Mouse (Mus musculus): Measurements from ENCODE around the gene Il1rl2. TPM values are rescaled to one million over a fixed set of nuclear protein-coding genes. Genes with fewer than 3 reads are reported as not detected.
"Not testable (repeated sequence)": the region's sequence is repeated elsewhere in the genome, so short reads cannot be mapped to it uniquely, and the experiment has no call there.

Il1rl2 gene
- total RNA-seq (2015) = 4.0 and 6.2 TPM in 2 replicates
- 4.2 and 5.3 TPM in 2 replicates for total RNA-seq (2017)

DNA sequence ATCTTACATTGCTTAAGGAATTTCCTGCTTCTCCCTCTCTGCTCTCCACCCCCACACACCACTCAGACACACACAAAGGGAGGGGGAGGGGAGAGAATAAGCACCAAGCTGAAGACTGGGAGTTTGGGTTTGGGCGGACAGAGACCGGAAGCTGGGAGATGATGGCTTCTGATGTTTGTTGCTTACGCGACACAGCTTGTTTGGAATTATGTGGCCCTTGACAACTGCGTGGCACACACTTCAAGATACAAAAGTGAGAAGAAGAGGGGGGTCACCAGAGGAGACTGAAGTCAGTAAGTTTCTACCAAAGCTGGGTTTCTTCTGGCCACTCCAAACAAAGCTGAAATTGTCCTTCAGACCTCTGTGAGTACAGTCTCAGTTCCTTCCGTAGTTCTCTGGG, at the start of gene Il1rl2:
Gene Il1rl2, plus strand, starts transcription at position 154 of the 400 bp plus-strand sequence.
- peak; percentile 44; the same call in 1 of the 2 replicates for ATAC-seq (ENCODE audit: poor library complexity, severe bottlenecking)

DNA sequence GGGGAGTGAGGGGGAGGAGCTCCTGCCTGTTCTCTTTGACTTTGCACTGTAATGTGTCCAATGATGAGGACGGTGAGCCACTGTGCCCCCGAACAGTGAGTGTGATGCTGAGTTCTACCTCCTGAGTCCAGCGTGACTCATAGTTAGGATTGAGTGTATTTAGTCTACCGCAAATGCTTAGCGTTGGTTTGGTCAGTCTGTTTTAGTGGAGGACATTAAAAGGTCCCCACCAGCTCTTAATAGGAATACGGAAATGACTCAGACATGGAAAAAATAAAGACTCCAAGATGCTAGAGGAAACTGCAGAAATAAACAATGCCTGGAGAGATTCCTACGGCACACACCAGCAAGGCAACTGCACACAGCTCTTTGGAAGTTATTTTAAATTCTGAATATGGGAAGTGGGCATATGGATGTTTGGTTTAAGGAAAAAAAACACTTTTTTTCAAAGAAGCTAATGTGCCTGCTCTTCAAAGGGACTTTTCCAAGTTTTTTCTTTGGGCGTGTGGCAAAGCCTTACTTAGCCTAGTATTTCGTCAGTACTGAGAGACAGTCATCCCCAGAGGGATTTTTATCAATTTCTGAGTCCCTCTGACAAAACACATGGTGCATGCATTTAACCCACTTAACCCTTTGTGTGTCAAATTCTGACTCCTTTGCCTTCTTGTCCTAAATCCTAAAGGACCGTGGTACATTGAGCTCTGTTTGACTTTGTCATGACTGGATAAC, 49.0 kb upstream of the Il1rl2 start:
- no peak for ATAC-seq (ENCODE audit: poor library complexity, severe bottlenecking)

GRCm38 (mm10) chr1:40277944-40278343, 46.5 kb upstream of the Il1rl2 start:
- ATAC-seq (ENCODE audit: poor library complexity, severe bottlenecking) = no peak

DNA sequence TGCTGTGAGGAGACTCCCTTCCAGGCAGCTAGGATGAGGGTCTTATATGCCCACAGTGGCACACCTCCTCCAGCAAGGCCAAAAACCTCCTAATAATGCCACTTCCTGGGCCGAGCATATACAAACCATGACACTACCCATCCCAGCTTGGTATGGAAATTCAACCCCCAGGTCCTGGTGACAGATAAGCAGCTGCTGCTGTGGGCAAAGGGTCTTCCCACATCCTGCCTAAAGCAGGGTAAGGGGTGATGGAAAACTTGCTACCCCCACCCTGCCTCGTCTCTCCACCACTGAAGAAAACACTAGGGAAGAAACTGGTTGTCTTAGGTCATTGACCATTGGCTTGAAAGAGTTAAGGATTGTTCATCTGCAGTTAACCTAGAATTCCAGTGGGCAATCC, 45.7 kb upstream of the Il1rl2 start:
- no peak for ATAC-seq (ENCODE audit: poor library complexity, severe bottlenecking)

- no peak for ATAC-seq (ENCODE audit: poor library complexity, severe bottlenecking)
These were observed 45.1 kb upstream of the Il1rl2 start for GRCm38 (mm10) chr1:40279182-40279743.

DNA sequence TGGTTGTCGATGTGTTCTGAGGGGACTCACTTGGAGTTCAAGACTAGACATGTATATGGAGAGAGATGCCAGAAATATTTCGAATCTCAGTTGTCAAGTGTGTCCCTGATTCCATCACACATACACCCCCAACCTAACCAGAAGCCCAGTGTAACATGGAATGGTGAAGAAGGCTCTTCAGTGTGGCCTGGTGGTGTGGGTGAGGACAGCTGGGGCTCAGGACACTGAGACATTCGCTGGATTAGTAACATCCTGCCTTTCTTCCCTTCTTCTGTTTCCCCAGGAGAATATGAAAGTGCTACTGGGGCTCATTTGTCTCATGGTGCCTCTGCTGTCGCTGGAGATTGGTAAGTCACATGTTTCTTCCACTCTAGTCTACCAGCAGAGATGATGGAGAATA, 42.5 kb upstream of the Il1rl2 start:
- ATAC-seq (ENCODE audit: poor library complexity, severe bottlenecking) = no peak

GRCm38 (mm10) chr1:40282394-40282793, 42.0 kb upstream of the Il1rl2 start:
- ATAC-seq (ENCODE audit: poor library complexity, severe bottlenecking) = no peak

DNA sequence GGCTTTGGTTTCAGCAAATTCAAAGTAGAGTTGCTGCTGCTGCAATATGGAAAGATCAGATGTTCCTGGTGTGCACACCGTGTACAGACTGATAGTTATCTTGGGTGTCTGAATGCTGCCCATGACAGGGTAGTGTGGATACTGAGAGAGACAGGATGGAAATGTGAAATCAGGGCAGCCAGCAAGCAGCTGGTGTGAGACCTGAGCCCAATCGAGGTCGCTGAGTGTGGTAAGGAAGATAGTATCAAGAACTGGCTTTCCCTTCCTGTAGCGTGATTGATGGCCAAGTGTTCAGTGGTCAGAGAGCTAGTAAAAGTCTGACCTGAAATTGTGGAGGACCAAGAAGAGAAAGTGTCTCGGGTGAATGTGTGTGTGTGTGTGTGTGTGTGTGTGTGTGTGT, 40.4 kb upstream of the Il1rl2 start:
- no peak for ATAC-seq (ENCODE audit: poor library complexity, severe bottlenecking)

DNA sequence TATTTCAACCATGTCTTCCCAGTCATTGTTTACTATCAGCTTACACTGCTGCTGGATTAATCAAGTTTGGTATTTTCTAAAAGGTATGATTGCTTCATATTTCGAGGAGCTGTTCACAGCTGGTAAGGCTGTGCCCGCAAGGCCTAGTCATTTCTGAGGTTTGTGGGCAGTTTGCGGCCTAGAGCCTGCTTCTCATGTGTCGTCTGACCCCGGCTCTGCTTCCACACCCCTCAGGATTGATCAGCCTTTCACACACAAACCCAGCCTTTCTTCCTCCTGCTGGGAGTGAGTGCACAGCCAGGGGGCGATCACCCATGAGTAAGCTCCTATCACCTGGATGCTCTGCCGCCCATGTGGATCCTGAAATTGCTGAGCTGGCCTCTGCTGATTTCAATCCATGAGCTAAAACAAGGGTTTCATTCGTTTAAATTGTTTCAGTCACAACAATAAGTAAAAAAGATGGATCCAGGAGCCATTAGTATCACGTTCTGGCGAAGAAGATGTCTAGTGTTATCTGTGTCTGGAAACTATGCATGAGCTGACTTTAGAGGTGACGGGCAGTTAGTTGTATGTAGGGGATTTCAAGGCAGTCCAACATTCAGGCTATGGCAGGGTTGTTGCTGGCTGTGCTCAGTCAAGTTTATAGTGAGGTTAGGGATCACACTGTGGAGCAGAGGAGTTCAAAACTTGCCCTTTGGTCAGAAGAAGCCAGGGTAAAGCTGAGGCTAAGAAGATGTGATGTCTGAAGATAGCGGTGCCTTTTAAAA, 33.7 kb upstream of the Il1rl2 start:
- ATAC-seq (ENCODE audit: poor library complexity, severe bottlenecking) = 0 out of 2 replicates have a peak, but pooled peaks have one; percentile 29

DNA sequence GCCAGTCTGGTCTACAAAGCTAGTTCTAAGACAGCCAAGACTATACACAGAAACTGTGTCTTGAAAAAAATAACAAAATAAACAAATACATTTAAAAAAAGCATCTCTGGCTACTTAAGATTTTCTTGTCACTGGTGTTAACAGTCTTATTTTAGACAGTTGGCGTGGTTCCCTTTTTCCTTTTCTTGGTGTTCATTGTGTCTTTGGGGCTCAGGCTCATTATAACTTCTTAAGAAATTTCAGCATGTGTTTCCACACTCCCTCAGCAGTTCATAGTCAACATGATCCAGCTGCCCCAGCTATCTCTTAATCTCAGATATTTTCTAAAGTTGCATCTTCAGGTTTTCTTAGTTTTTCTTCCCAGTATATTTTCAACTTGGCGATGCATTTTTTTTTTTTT, 32.2 kb upstream of the Il1rl2 start:
- ATAC-seq (ENCODE audit: poor library complexity, severe bottlenecking) = no peak

GRCm38 (mm10) chr1:40293891-40294290, 30.5 kb upstream of the Il1rl2 start:
- no peak for ATAC-seq (ENCODE audit: poor library complexity, severe bottlenecking)

DNA sequence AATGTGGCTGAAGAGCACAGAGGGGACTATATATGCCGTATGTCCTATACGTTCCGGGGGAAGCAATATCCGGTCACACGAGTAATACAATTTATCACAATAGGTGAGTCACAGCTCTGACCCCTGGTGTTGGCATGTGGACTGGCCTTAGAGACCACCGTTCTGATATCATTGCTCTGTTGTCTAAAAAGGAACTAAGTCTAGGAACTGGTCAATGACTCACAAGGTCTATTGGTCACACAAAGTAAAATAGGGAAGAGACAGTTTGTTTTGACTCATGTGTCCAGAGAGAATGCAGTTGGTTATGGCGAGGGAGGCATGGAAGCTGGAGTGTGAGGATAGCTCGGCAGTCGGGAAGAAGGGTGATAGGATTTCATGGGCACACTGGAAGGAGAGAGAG, 29.6 kb upstream of the Il1rl2 start:
- peak; percentile 87 for ATAC-seq (ENCODE audit: poor library complexity, severe bottlenecking)

- ATAC-seq (ENCODE audit: poor library complexity, severe bottlenecking) = no peak
These were observed 26.4 kb upstream of the Il1rl2 start for GRCm38 (mm10) chr1:40298053-40298452.

- no peak for ATAC-seq (ENCODE audit: poor library complexity, severe bottlenecking)
These were observed 21.1 kb upstream of the Il1rl2 start for GRCm38 (mm10) chr1:40303179-40303866.

DNA sequence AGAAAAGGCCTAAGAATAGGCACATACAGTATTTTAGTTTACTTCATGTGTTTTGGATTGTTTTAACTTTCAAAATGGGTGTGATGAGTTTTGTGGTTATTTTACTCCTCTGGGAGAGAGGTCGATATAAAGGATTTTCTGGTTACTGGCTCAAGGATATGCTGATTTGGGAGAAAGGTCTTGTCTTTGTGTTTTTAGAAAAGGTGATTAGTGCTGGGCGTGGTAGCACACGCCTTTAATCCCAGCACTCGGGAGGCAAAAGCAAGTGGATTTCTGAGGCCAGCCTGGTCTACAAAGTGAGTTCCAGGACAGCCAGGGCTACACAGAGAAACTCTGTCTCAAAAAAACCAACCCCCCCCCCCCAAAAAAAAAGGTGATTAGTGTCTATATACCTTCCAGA, 20.1 kb upstream of the Il1rl2 start:
- not testable (repeated sequence) for ATAC-seq (ENCODE audit: poor library complexity, severe bottlenecking)

GRCm38 (mm10) chr1:40306111-40306510, 18.3 kb upstream of the Il1rl2 start:
- no peak for ATAC-seq (ENCODE audit: poor library complexity, severe bottlenecking)

GRCm38 (mm10) chr1:40311123-40311522, 13.3 kb upstream of the Il1rl2 start:
- no peak for ATAC-seq (ENCODE audit: poor library complexity, severe bottlenecking)

- no peak for ATAC-seq (ENCODE audit: poor library complexity, severe bottlenecking)
These were observed 12.8 kb upstream of the Il1rl2 start for GRCm38 (mm10) chr1:40311625-40312024.

- ATAC-seq (ENCODE audit: poor library complexity, severe bottlenecking) = no peak
These were observed 10.4 kb upstream of the Il1rl2 start for GRCm38 (mm10) chr1:40314016-40314415.

DNA sequence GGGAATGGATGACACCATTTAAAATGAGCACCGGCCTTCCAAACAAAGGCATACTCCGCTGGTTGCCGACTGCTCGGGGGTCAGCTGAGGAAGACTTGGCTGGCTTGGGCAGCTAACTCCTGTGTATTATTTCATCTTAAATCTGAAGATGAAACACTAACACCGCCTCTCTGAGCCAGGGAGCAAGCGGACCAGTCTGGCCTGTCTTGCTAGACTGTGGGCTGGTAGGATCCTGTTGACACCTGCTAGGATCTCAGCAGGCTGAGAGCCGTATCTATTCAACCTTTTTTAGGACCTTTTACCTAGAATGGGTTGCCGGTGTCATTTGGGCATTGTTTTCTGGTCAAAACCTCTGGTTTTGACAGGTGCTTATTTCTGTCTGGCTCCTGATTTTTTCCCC, 6.8 kb upstream of the Il1rl2 start:
- ATAC-seq (ENCODE audit: poor library complexity, severe bottlenecking) = no peak

DNA sequence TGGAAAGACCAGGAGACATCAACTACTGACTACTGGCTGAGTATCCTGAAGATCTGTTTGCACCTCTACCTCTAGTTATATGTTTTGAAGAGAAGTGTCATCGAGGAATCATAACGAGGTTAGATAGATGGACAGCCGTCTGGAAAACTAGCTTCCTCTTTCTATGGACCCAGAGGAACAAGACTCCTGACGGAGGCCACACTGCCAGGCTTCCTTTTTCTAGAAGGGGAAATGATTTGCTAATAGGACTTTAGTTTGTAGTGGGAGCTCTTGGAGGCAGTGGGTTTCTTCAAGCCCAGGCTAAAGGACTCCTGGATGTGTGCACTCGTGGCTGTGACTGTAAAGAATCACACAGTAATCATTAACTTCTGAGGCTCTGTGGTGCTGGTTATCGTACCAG, 2.6 kb upstream of the Il1rl2 start:
- ATAC-seq (ENCODE audit: poor library complexity, severe bottlenecking) = peak; percentile 81
